Mouse (Mus musculus) Muller cell, postnatal 12 days (primary cell): ENCODE data around the gene Zdhhc8.
A peak's percentile ranks its signal among the peaks of the same experiment; 100 is the strongest.

Experiments used
- DNase-seq: peaks from one replicate; pipeline ENCODE4 v3.0.0-alpha.2; 2015; ENCODE audit errors: inconsistent ontology term

The Zdhhc8 gene

DNA sequence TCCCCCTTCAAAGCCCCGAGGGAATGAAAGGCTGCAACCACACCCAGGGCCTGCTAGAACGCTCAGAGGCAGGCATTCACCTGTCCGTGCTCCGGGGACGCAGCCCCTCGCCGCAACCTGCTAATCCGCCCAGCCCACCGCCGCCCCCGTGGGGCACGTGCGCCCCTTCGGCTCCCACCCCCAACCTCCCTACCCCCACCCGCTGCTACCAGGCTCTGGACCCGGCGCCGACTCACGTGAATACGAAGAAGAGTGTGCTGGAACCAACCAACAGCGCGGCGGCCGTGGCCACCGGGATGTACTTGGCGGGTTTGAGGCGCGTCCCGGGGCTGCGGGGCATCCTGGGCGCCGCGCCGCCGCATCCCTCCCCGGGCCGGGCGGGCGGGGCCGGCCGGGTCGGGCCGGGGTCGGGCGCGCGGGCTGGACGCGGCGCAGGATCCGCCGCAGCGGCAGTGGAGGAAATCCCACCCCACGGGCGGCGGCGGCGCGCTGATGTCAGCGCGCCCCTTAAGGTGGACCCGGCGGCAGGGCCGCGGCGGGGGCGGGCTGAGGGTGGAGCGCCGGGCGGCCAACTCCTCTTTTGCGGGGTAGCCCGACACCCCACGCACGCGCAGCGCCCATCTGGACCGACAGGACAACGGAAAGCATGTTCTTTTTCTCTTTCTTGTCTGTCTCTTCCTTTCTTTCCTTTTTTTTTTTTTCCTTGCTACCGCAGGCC, at the start of gene Zdhhc8:
TSS of gene Zdhhc8 (minus strand) at position 466 of the 718 bp plus-strand sequence.
- DNase-seq, result peak; percentile 89

- DNase-seq, result peak; percentile 25
These were observed 40.2 kb upstream of the Zdhhc8 start for GRCm38 (mm10) chr16:18275166-18275565.

DNA sequence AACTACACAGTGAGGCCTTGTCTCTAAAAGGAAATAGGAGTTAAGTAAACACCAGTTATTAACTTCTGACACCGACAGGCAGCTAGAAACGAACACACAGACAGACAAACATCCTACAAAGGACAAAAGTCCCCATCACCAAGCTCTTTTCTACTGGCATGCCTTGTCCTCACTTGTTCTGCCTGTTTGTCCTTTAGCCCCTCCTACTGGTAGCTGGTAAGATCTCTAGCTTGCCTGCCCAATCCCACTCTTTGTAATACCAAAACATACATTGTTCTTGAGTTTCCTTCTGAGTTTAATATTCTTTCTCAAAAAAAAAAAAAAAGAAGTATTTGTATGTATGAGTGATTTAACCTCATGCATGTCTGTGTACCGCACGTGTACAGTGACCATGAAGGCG, 33.2 kb upstream of the Zdhhc8 start:
- no peak for DNase-seq

- DNase-seq, result no peak
These were observed 30.1 kb upstream of the Zdhhc8 start for GRCm38 (mm10) chr16:18265024-18265423.

GRCm38 (mm10) chr16:18258221-18258620, 23.3 kb upstream of the Zdhhc8 start, which contains the start of gene Gm49776:
Gene Gm49776, minus strand, starts transcription at chr16:18258321.
- no peak for DNase-seq

- DNase-seq, result no peak
These were observed 18.9 kb upstream of the Zdhhc8 start for GRCm38 (mm10) chr16:18253866-18254265.

GRCm38 (mm10) chr16:18252736-18253135, 17.8 kb upstream of the Zdhhc8 start:
- DNase-seq, result no peak

DNA sequence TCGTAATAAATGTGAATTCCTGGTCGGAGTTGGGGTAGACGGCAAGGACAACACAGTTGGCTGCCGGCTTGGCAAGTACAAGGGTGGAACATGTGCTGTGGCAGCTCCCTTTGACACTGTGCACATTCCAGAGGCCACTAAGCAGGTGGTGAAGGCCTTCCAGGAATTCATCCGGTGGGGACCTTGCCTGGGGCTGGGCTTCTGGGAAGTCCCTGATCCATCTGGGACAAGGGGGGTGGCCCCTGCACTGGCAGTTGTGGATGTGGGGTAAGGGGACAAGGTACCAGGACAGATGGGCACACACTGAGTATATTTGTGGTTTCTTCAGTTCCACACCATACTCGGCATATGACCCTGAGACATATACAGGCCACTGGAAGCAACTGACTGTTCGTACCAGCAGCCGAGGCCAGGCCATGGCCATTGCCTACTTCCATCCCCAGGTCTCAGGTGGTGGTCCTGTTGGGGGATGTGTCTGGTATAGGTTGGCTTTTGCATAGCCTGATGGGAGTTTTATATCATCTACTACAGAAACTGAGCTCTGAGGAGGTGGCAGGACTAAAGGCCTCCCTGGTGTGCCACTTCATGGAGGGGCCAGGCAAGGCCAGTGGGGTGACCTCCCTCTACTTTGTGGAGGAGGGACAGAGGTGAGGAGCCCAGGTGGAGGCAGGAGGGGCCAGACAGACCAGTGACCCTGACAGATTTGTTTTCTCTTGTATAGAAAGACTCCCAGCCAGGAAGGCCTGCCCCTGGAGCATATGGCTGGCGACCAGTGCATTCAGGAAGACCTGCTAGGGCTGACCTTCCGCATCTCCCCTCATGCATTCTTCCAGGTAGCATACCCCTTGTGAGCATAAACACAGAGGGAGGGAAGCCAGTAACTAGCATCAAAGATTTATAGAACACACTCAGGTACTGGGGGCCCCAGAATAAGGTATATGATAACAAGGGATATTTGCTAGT, 16.2 kb upstream of the Zdhhc8 start:
- DNase-seq, result peak; percentile 79

GRCm38 (mm10) chr16:18250231-18250630, 15.3 kb upstream of the Zdhhc8 start:
- no peak for DNase-seq

DNA sequence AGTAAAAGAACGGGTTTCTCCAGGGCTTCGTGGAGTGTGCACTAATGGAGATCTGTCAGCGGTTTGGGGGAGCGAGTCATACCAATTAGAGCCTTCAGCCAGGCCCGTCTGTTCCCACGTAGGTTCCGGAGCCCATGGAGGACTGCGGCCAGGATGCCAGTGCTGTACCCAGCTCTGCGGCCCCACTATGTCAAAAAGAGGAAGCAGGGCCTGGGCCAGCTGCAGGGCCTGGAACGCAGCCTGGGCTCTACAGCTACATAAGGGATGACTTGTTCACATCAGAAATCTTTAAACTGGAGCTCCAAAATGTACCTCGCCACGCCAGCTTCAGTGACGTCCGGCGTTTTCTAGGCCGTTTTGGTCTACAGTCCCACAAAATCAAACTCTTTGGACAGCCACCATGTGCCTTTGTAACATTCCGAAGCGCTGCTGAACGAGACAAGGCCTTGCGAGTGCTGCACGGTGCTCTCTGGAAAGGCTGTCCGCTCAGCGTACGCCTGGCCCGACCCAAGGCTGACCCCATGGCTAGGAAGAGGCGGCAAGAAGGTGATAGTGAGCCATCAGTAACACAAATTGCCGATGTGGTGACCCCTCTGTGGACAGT, 14.5 kb upstream of the Zdhhc8 start:
- DNase-seq, result no peak

DNA sequence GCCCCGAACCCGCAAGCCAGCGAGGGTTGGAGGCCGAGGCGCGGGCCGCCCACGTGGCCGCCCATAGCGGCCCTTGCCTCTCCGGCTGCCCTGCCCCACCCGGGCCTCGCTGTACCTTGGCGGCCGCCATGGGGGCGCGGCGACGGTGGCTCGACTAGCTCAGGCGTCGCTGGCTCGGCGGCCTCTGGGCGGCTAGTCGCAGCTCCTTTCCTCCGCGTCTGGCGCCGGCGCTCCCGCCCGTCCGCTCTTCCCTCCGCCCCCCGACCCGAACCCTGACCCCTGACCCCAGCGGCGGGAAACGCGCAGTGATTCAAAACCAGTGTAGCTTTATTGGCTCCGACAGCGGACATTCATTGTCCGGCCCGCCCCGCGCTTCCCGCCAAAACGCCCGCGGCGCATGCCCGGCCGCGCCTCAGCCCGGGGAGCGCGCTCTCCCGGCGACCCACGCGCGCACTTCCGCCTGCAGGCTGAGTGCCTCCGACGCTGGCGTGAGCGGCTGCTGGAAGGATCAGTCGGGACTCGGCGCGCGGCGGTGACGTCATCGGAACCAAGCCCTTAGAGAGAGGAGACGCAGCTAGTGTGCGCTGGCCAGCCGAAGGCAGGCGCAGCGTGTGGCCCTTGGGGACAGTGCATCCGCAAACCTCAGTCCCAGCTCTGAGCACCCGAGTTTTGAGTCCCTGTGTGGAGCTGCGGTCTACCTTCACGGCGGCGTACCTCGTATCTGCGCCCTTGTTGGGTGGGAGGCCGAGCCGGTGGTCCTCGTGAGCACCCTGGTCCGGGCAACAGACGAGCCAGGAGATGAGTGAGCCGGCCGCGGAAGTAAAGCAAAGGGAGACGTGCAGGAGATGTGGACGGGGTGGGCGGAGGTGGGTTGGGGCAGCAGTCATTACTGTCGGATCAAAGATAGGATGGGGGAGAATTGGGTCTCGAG, 13.8 kb upstream of the Zdhhc8 start, which contains the start of the genes Trmt2a and Ranbp1:
TSS of gene Trmt2a (plus strand) at position 247 of the 931 bp plus-strand sequence.
TSS of gene Ranbp1 (minus strand) at position 300 of the 931 bp plus-strand sequence.
- DNase-seq, result peak; percentile 99

DNA sequence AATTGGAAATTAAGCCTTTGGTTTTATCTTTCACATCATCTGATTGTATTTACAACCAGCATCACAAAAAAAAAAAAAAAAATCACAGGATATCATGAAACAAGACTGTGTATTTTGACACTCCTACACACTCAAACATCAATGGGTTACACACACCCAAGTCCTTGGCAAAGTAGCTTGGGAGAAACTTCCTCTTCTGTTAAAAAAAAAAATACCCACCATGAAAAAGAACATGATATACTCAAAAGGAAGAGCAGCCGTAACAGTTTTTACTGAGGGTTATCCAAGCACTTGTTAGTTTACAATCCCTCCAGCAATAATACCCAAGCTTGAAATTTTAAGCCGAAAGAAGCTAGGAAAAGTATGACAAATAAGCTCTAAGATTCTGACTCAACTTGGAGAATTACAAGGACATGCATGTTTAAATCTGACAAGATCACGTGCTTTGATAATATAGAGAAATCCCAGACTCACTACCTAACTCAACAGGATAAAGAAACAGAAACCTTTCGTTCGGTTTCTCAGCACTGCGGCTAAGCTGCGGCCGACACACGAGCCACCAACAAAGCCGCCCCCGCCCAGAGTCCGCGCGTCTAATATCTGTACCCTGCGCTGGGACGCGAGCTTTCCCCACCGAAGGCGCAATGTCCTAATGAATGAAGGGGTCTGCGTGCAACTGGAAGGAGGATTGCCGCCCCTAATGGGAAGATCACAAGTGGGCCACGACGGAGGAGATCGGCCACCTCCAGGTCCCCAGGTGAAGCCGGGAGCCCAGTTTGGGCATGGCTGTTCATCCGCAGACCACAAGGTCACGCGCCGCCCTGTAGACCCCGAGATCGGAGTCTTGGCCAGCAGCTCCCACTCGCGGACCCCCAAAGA, 12.8 kb upstream of the Zdhhc8 start:
- peak; percentile 55 for DNase-seq

DNA sequence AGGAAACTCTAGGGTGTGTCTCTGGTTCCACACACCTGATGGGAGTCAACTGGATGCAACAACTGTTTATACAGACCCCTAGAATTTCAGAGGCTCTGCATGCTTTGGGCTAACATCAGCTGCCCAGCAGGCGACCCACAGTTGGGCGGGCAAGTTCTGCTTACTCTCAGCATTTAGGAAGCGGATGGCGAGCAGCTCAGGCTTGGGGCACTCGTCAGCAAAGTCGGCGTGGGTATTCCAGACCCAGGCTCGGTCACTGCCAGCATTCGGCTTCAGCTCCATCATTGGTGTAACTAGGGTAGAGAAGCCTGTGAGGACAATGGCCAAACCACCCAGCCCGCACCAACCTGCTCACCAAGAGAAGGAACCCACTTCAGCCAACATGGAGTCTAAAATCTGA, 6.6 kb upstream of the Zdhhc8 start:
- DNase-seq, result no peak

DNA sequence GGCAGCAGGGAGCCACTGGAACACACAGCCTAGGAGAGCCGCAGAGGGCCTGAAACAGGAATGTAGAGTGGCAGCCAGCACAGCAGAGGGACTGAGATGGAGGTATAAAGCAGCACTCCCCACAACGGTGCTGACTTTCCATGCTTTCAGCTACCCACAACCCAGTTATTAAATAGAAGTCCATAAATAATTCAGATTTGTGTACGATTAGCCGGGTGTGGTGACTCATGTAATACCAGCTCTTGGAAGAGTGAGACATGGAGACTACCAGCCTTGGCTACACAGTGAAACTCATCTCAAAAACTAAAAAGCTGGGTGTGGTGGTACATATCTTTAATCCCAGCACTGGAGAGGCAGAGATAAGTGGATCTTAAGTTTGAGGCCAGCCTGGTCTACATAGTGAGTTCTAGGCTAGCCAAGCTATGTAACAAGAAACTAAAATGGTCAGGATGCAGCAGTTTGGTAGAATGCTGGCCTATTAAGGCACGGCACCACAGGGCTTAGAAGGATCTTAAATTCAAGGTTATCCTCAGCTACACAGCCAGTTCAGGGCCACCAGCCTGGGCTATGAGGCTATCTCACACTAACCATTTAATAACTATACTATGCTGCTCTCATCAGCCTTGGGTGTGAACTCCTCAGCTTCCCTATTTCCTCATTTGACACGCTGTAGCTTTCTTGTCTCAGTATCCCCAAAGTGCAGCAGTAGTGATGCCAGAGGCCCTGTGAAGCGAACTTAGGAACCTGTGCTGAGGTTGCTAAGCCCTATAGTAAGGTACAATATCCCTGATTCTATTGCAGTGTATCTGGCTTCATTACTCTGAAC, 2.0 kb upstream of the Zdhhc8 start:
- DNase-seq, result no peak

DNA sequence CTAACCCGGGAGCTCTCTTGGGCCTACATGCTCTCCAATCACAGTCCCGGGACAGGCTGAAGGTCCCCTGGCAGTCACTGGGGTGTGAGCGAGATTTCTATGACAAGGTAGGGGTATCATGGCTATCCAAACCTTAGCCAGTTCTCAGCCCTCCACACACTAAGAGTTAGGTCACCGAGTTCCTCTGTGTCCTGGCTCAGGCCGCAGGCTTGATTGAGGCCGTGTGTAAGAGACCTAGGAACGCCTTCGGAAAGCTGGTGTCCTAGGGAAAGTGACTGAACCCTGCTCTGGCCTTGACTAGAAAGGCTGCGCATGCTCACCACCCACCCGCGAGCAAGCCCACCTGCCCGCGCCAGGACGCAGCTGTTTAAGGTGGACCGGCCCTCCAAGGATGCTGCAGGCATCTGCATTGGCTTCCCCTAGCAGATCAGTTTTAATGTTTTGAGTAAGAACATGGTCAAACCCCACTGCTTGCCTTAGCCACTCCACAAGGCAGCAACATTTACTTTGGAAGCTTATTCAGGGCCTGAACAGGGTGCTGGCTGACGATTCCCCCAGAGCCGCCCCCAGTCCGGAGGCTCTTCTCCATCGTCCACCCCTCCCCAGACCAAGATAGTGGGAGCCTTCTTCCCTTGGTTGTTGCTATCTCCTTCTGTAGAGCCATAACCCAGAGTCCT, 591 bp upstream of the Zdhhc8 start:
- DNase-seq, result peak; percentile 69

- DNase-seq, result peak; percentile 42
These were observed 841 bp downstream of the Zdhhc8 start for GRCm38 (mm10) chr16:18233919-18234670.

DNA sequence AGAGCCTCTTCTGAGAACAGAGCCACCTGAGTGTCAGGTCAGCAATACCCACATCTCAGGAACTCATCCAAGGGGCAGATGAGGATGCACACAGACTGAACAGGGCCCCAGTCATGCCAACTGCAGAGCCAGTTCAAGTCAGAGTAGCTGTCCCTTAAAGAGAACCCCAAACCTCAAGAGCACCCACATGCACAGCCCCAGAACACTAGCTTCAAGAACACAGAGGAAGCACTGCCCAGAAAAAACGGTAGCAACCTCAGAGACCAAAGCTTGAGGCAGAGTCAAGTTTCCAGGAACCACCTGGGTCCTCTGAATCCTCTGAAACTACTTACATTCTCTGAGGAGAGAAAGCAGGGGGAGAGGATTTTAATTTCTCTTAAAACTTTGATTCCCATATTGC, 1.5 kb downstream of the Zdhhc8 start:
- no peak for DNase-seq

DNA sequence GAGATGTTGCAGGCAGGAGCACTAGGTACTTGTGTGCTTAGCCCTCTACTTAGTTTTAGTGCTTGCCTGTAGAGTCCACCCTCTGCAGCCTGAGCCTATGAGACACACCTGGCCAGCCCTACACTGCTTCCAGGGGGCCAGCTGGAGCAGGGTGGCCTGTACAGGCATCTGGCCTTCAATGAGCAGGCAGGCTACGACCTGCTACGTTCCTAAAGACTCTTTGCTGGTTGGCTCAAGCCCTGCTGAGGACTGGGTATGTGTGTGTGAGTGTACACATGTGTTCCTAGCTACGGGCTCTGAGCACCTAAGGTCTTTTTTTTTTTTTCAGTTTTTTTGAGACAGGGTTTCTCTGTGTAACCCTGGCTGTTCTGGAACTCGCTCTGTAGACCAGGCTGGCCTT, 3.5 kb downstream of the Zdhhc8 start:
- no peak for DNase-seq
